Mouse (Mus musculus) ES-Bruce4 (cell line): Measurements from ENCODE around the gene Dlgap4. TPM values are rescaled to one million over a fixed set of nuclear protein-coding genes. Genes with fewer than 3 reads are reported as not detected.

Experiments
- H3K27ac ChIP-seq: 2 replicates; pipeline ENCODE4 v1.5.1; 2012; ENCODE audit warnings: low read length, inconsistent platforms; ENCODE audit not compliant: insufficient read depth
- H3K27me3 ChIP-seq: 2 replicates; pipeline ENCODE4 v1.6.1; 2012; ENCODE audit warnings: mild to moderate bottlenecking, low read length, inconsistent platforms; ENCODE audit not compliant: control insufficient read depth, poor library complexity, insufficient read depth, severe bottlenecking
- H3K36me3 ChIP-seq: 2 replicates; pipeline ENCODE4 v1.6.1; 2012; ENCODE audit warnings: inconsistent platforms, mild to moderate bottlenecking, low read length, moderate library complexity; ENCODE audit not compliant: control insufficient read depth, poor library complexity, insufficient read depth, severe bottlenecking
- H3K4me1 ChIP-seq: one replicate; pipeline ENCODE4 v1.8.1; 2011; ENCODE audit warnings: low read length; ENCODE audit not compliant: control insufficient read depth, insufficient read depth
- H3K4me3 ChIP-seq: 2 replicates; pipeline ENCODE4 v1.5.1; 2011; ENCODE audit warnings: low read depth, mild to moderate bottlenecking, low read length
- H3K9ac ChIP-seq: 2 replicates; pipeline ENCODE4 v1.6.1; 2012; ENCODE audit warnings: low read depth, mild to moderate bottlenecking, inconsistent platforms; ENCODE audit not compliant: poor library complexity, severe bottlenecking
- H3K9me3 ChIP-seq: replicated peaks from 2 replicates; pipeline ENCODE4 v1.6.1; 2012; ENCODE audit warnings: mild to moderate bottlenecking, low read length, inconsistent platforms; ENCODE audit not compliant: control insufficient read depth, poor library complexity, insufficient read depth, severe bottlenecking
- CTCF ChIP-seq: IDR thresholded peaks from one replicate; pipeline ENCODE4 v1.8.1; 2011; ENCODE audit warnings: low read depth, low read length
- EP300 ChIP-seq: IDR thresholded peaks from 2 replicates; pipeline ENCODE4 v1.6.1; 2011; ENCODE audit warnings: low read depth, low read length; ENCODE audit not compliant: insufficient read depth
- POLR2A ChIP-seq: IDR thresholded peaks from one replicate; pipeline ENCODE4 v1.8.1; 2011; ENCODE audit warnings: low read length; ENCODE audit not compliant: insufficient read depth
- polyA plus RNA-seq: library from polyadenylated mRNA; stranded (reverse); fragments of >200 nt; gene quantifications from 2 replicates; pipeline ENCODE4 v1.2.4, GENCODE M21; 2011; ENCODE audit warnings: low read depth; ENCODE audit not compliant: missing spikeins, insufficient read depth, insufficient read length

Dlgap4 gene
- polyA plus RNA-seq, 1 experiment: 60.6 TPM

DNA sequence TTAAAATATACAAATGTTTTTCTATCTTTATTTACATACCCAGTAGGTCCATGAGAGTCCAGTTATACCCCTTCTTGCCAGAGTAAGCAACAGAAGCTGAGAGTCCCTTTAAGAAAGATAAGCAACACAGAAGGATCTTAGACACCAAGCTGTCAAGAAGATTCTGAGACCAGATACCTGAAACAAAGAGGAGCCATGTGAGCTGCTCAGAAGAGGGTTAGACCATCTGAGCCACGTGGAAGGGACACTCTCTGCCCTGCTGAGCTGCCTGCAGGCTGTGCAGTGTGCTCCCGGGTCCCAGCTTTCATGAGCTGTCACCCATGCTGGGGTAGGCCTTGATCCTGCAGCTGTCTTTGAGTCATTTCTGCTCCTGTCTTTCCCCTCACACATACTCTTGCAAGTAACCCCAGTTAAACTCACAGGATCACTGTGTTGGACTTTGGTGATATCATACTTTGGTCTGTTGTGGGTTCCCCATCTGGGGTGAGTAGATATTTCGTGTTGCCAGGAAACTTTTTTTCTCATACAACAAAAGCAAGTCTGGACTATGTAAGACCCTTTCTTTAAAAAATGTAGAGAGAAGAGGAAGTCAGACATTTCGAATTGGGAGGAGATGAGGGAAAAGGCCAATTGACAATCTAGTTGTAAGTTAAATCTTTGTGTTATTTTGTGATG, 190.3 kb downstream of the Dlgap4 start:
- Histone ChIP-seq H3K4me1 (no peaks in the 10 kb centered on the region), H3K9me3 (no peaks in the 10 kb centered on the region), H3K9ac (no peak overlapping the region), H3K27me3 (no peaks in the 10 kb centered on the region), H3K4me3 (no peak overlapping the region), H3K27ac (no peak overlapping the region), H3K36me3 (no peaks in the 10 kb centered on the region)
- TF ChIP-seq EP300: no peak
- TF ChIP-seq POLR2A: no peak
- TF ChIP-seq CTCF: no peak

DNA sequence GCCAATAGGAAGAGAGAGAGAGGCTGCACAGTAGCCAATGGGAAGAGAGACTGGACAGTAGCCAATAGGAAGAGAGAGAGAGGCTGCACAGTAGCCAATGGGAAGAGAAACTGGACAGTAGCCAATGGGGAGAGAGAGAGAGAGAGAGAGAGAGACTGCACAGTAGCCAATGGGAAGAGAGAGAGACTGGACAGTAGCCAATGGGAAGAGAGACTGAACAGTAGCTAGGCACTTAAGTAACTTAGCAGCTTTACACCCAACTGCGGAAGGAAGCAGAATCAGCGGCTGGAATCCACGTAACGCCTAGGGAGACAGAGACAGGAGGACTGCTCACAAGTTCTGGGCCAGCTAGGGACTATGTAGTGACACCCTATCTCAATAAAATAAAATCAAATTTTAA, 191.1 kb downstream of the Dlgap4 start:
- Histone ChIP-seq H3K27ac (no peak overlapping the region), H3K9ac (no peak overlapping the region), H3K9me3 (no peaks in the 10 kb centered on the region), H3K4me3 (no peak overlapping the region), H3K36me3 (no peaks in the 10 kb centered on the region), H3K4me1 (no peaks in the 10 kb centered on the region), H3K27me3 (no peaks in the 10 kb centered on the region)
- TF ChIP-seq POLR2A (no peak), EP300 (no peak), CTCF (no peak)

DNA sequence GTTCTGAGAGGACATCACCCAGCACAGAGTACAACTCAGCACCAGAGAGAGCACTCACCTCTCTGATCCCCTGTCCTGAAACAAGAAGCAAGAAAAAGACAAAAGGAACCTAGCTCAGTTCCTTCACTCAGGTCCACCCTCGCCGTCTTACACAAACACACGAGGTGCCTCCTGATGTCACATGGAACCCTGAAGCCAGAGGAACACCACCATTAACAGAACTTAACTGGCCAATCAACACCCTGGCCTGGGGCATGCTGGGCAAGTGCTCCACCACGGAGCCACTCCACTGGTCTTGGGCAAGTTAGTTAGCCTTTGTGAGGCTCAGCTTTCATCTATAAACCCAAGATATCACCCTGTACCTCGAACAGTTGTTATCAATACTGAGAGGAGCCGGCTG, 193.4 kb downstream of the Dlgap4 start:
- TF ChIP-seq CTCF: no peak
- no peaks in the 10 kb centered on the region for H3K36me3 ChIP-seq
- no peaks in the 10 kb centered on the region for H3K9me3 ChIP-seq
- no peak overlapping the region for H3K9ac ChIP-seq
- peaks cover 2% of the 10 kb centered on the region for H3K4me1 ChIP-seq
- H3K27me3 ChIP-seq: no peaks in the 10 kb centered on the region
- no peak overlapping the region for H3K4me3 ChIP-seq
- no peak overlapping the region for H3K27ac ChIP-seq

DNA sequence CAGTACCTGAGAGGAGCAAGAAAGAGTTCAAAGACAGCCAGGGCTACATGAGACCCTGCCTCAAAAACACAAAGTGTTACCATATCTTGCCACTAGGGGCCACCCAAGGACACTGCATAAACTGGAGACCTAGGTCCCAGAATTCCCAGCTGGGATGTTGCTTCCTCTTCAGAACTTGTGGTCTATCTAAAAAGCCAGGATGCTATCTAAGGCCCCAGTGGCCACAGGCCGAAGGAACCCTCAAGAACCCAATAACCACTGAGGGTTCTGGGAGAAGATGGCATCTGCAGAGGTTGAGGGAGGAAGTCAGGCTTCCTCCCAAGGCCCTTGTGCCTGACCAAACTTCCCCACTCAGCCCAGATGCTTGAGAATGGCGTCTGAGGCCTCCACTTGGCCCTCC, 196.1 kb downstream of the Dlgap4 start:
- H3K9me3 ChIP-seq: no peaks in the 10 kb centered on the region
- H3K4me1 ChIP-seq: peaks cover 2% of the 10 kb centered on the region
- TF ChIP-seq EP300 (no peak), POLR2A (no peak), CTCF (peak; percentile 49)
- H3K4me3 ChIP-seq: peak overlapping the region; percentile 10; the same call in 1 of the 2 replicates
- H3K27me3 ChIP-seq: no peaks in the 10 kb centered on the region
- H3K9ac ChIP-seq: peak overlapping the region; percentile 42
- no peak overlapping the region for H3K27ac ChIP-seq
- H3K36me3 ChIP-seq: no peaks in the 10 kb centered on the region

DNA sequence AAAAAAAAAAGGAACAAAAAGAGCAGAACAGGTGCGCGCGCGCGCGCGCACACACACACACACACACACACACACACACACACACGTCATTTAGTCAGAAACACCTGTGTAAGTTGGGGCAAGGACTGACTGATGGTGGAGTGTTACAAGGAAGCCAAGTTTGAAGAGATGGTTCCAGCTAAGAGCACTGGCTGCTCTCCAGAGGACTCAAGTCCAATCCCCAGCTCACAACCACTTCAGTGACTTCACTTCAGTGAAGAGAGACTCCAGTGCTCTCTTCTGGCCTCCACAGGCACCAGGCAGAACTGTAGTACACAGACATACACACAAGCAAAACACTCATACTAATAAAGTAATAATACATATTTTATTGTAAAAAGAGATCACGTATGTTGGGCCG, 197.2 kb downstream of the Dlgap4 start:
- Histone ChIP-seq H3K27ac (no peak overlapping the region), H3K9me3 (no peaks in the 10 kb centered on the region), H3K4me3 (no peak overlapping the region), H3K36me3 (no peaks in the 10 kb centered on the region), H3K9ac (no peak overlapping the region), H3K4me1 (peaks cover 2% of the 10 kb centered on the region), H3K27me3 (no peaks in the 10 kb centered on the region)
- no peak for TF ChIP-seq POLR2A
- TF ChIP-seq CTCF: no peak
- no peak for TF ChIP-seq EP300

DNA sequence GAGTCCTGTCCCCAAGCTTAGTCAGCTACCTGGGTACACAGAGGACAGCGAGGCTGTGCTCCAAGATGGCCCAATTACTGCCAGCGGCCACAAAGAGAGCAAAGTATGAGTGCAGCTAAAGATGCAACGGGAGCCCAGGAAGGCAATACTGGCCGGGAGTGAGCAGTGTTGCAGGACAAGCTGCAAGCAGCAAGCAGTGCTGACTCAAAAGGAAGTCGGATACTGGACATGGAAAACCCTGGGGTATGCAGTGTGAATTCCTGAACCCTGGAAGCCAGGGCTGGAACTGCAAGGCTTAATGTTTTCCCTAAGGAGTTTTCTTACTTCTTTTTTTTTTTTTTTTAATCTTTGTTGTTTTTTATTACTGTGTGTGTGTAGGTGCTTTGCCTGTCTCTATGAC, 198.1 kb downstream of the Dlgap4 start:
- Histone ChIP-seq H3K4me3 (no peak overlapping the region), H3K36me3 (no peaks in the 10 kb centered on the region), H3K9me3 (no peaks in the 10 kb centered on the region), H3K27me3 (no peaks in the 10 kb centered on the region), H3K9ac (no peak overlapping the region), H3K4me1 (peaks cover 2% of the 10 kb centered on the region), H3K27ac (no peak overlapping the region)
- TF ChIP-seq POLR2A (no peak), CTCF (no peak), EP300 (no peak)

Other genes with a start within 250 kb of the Dlgap4 start
- 21.4 and 23.6 TPM in 2 replicates for gene Epb41l1, start 192.8 kb upstream of the Dlgap4 start, polyA plus RNA-seq
- 16.4 and 22.5 TPM in 2 replicates for gene Aar2, start 66.1 kb upstream of the Dlgap4 start, polyA plus RNA-seq
- gene Myl9, start 161.7 kb downstream of the Dlgap4 start, polyA plus RNA-seq: 9.4 and 20.2 TPM in 2 replicates
- 32.9 and 33.8 TPM in 2 replicates for gene Tgif2, start 226.3 kb downstream of the Dlgap4 start, polyA plus RNA-seq
- 2.3 and 3.3 TPM in 2 replicates for gene 4930518I15Rik, start 244.2 kb downstream of the Dlgap4 start, polyA plus RNA-seq
- 92.7 and 98.2 TPM in 2 replicates for gene Rab5if, start 249.4 kb downstream of the Dlgap4 start, polyA plus RNA-seq